Comparison of ENCODE assay signal across 8 mouse cellular contexts in the genomic region with DNA sequence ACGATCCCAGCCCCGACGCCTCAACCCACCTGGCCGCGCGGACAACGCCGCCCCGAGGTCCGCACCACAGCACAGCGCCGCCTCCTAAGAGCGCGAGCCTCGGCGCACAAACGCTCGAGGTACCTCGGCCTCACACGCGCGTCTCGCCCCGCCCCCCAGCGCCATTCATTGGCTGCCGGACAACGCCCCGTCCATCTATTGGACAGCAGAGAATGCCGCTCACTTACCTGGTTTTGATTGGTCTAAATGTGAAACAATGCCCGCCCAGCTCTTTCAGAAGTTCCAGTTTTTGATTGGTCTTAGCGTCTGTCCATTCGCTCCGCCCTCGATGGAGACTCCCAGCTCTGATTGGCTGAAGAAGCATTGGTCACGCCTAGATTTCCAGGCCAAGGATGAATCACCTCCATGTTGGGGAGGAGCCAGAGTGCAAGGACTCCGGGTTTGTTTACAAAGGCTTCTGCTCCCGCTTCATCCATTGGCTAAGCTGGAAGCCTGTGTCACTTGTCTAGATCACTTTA. TPM values are rescaled to one million over a fixed set of nuclear protein-coding genes. Genes with fewer than 3 reads are reported as not detected.
DNase-seq lines count a peak whose midpoint lies in the region; ATAC-seq lines count a peak whose summit lies in the region.

A gene (minus strand): TSS at position 136 of the 518 bp plus-strand sequence.

- H3K36me3 ChIP-seq in forebrain, embryonic 14.5 days (ENCODE audit: control insufficient read depth, insufficient read depth, low read length): no peaks in the 10 kb centered on the region
- no peaks in the 10 kb centered on the region for H3K36me3 ChIP-seq in neural tube, embryonic 15.5 days

- DNase-seq in ES-CJ7 (ENCODE audit: low read depth, low spot score): peak; percentile 100
- peak; percentile 99 for DNase-seq in cerebellum, adult 11 months
- DNase-seq in forebrain, embryonic 14.5 days (ENCODE audit: low spot score): peak; percentile 100
- DNase-seq in heart, postnatal 14 days: peak; percentile 98
- DNase-seq in layer of hippocampus, adult 11-12 months (ENCODE audit: low spot score): peak; percentile 99
- DNase-seq in lung, adult 18-20 months: peak; percentile 99
- DNase-seq in testis, postnatal 14 days (ENCODE audit: low spot score): peak; percentile 99

- WGBS in forebrain, embryonic 14.5 days: 0% methylated on average over 37 of the region's 37 CpGs
- WGBS in neural tube, embryonic 15.5 days: under 1% methylated on average over 36 of the region's 37 CpGs

- H3K27me3 ChIP-seq in forebrain, embryonic 14.5 days (replicated peaks; ENCODE audit: control insufficient read depth, insufficient read depth, low read length): no peaks in the 10 kb centered on the region
- no peaks in the 10 kb centered on the region for H3K27me3 ChIP-seq in neural tube, embryonic 15.5 days (replicated peaks)

- no peaks in the 10 kb centered on the region for H3K9me3 ChIP-seq in forebrain, embryonic 14.5 days (replicated peaks; ENCODE audit: control insufficient read depth, low read length)
- no peaks in the 10 kb centered on the region for H3K9me3 ChIP-seq in neural tube, embryonic 15.5 days (replicated peaks)

- peak within 1 kb of the TSS; percentile 72 for H3K4me3 ChIP-seq in forebrain, embryonic 14.5 days (ENCODE audit: low read depth, low read length)
- peak within 1 kb of the TSS; percentile 82 for H3K4me3 ChIP-seq in neural tube, embryonic 15.5 days (replicated peaks)

- intact Hi-C loops in heart, postnatal 14 days (cut with DNase I): no loop called here

- H3K4me1 ChIP-seq in forebrain, embryonic 14.5 days (ENCODE audit: control insufficient read depth, insufficient read depth, low read length): peaks cover 5% of the 10 kb centered on the region; the same call in 1 of the 2 replicates
- peaks cover 16% of the 10 kb centered on the region for H3K4me1 ChIP-seq in neural tube, embryonic 15.5 days

- peak within 1 kb of the TSS; percentile 83 for H3K27ac ChIP-seq in forebrain, embryonic 14.5 days (ENCODE audit: low read depth, low read length)
- peak within 1 kb of the TSS; percentile 92 for H3K27ac ChIP-seq in neural tube, embryonic 15.5 days (replicated peaks)

- peak; percentile 98 for ATAC-seq in forebrain, embryonic 14.5 days
- ATAC-seq in neural tube, embryonic 15.5 days (ENCODE audit: low FRiP score): peak; percentile 99

- H3K4me2 ChIP-seq in forebrain, embryonic 14.5 days (ENCODE audit: low read length): peak within 1 kb of the TSS; percentile 63
- H3K4me2 ChIP-seq in neural tube, embryonic 15.5 days: peak within 1 kb of the TSS; percentile 78

- peak within 1 kb of the TSS; percentile 66 for H3K9ac ChIP-seq in forebrain, embryonic 14.5 days (ENCODE audit: low read length)
- H3K9ac ChIP-seq in neural tube, embryonic 15.5 days (replicated peaks): peak within 1 kb of the TSS; percentile 81

RNA-seq across cellular contexts. Expression of the gene that starts here (rescaled TPM):
- polyA plus RNA-seq in forebrain, embryonic 14.5 days (2014; fragmentation: Nextera tagmentation; extraction: Ambion mirVana): 30.1 and 32.0 TPM in 2 replicates
- total RNA-seq in heart, postnatal 14 days (2021): 10 to 100 TPM; 23.2 to 27.9 TPM
- polyA plus RNA-seq in neural tube, embryonic 15.5 days (2015; fragmentation: Nextera tagmentation; extraction: Ambion mirVana): 26.1 and 27.6 TPM in 2 replicates

Comparison
In these comparisons a context has a peak if more than half of its experiments do, and no peak if none do; other contexts are left out.
1. Peak in every context shown above with its lines: DNase-seq, ATAC-seq, H3K4me3 ChIP-seq and H3K27ac ChIP-seq.